Mouse (Mus musculus): ENCODE results near the gene Polr2b.

Gene Polr2b

DNA sequence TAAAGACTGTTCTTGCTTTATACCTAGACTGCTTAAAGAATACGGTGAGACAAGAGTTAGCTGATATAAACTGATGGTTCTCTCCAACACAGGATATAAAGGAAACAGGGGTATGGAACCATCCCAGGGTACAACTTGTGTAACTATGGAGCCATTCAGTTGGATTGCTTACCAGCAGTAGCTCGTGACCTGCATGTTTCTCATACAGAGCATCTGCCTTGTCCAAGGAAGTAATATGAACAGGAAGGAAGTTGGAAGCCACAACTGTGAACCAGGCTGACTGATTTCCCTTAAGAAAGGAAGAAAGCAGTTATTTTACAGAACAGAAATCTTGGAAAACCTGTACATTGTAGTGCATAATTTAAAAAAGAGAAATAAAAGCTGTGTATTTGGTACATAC, 10.5 kb upstream of the Polr2b start:
- DNase-seq = no peak

DNA sequence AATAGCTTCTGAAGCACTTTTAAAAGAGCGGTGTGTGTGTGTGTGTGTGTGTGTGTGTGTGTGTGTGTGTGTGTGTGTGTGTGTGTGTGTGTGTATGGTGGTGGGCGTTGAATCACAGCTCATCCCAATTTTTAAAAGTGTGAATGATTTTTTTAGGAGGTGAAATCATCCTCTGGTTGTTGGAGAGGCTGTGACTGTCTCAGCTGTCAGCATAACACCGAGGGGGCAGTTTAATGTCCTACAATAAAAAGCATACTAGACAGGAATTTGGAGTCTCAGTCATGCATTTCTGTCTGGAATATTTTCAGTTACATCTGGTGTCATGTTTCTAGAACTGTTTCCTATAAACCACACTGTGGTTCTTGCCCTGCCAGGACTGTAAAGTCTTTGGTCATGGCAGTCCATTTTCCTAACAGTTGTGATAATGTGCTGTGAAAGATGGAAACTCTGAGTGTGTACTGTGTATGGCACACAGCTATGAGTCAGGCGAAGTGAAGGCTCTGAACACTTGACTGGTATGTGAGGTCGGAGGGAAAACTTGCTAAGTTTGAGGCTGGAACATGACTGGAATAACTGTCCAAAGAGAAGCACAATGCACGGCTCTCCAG, 8.5 kb upstream of the Polr2b start:
- no peak for DNase-seq

DNA sequence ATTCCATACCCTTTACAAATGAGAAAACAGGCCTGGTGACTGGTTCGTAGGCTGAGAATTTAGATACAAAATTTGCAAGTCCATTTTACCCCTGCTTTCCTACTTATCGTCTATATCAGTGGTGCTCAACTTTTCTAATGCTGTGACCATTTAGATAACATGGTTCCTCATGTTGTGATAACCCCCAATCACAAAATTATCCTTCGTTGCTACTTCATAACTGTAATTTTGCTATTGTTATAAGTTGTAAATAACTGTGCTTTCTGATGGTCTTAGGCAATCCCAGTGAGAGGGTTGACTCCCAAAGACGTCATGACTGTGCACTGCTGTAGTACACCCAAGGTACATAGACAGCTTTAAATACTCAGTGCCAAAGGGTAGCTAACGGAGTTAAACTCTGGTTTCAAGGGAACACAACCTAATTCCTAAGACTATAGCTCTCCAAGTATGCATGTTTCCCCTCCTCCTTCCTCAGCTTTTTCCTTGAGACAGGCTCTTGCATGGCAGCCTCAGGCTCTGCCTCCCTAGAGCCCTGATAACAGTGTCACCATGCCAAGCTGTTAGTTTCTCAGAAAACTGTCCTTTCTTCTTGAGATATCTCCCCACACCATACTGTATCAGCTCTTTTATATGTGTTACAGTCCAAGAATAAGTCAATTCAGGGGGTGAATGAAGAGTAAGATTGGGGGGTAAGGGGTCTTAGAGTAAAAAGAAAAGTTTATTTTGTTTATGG, 2.0 kb upstream of the Polr2b start:
- DNase-seq = no peak

DNA sequence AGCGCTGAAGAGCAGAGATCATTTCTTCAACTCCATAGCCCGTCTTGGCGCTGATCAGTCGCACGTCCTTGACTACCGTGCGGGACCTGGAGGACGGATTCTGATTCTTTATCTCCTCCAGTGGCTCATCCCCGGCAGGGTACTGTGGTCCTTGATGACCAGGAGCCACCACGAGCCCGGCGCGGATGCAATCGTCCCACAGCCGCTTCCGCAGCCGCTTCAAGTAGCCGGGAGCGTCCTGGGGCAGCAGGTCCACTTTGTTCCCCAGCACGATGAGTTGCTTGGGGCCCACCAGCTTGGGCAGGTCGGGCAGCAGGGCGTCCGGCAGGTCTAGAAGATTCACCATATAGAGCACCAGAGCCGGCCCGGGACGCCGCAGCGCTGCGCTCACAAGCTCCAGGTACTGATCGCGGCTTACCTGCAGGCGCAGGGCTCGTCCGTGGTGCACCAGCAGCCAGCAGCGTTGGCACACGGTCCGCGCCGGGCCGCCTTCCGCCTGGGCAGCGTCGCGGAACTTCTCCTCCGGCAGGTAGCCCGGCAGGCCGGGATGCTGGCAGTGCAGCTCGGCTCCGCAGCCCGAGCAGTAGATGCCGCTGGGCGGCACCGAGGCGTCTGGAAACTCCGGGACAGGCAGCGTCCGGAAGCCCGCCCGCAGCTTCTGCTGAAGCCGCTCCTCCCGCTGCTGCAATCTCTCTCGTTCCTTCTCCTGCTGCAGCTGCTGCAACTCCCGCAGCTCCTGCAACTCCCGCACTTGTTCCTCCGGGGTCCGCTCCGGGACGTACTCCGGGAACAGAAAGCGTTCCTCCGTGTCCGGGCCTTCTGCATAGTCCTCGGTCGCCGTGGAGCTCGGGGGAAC, 668 bp upstream of the Polr2b start:
- peak in 1 of 2 experiments; percentile 70 for DNase-seq

DNA sequence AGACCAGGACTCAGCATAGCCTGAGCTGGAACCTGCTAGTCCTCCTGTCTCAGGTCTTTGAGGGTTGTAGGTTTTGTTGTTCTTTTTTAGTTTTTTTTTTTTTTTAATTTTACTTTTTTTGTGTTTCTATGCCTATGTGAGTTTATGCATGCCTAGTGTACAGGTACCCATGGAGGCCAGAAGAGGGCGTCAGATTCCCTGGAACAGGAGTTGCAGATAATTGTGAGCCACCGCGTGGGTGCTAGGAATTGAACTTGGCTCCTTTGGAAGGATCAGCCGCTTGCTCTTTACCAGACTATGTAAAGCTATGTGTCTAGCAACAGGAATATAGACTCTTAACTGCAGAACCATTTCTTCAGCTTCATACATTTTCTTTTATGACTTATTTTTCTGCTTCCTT, 4.3 kb downstream of the Polr2b start:
- DNase-seq = no peak

DNA sequence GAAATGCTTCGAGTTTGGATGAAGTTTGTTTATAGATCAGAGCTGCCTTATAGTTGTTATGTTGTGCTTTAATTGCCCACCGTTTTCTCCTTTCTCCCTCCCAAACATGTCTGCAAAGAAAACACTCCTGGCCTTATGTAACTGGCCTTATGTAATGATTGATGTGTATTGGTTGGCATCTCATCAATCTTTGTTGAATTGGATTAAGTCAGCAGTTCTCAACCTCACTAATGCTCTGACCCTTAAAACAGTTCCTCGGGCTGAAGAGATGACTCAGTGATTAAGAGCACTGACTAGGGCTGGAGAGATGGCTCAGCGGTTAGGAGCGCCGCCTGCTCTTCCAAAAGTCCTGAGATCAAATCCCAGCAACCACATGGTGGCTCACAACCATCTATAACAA, 5.0 kb downstream of the Polr2b start:
- no peak for DNase-seq

DNA sequence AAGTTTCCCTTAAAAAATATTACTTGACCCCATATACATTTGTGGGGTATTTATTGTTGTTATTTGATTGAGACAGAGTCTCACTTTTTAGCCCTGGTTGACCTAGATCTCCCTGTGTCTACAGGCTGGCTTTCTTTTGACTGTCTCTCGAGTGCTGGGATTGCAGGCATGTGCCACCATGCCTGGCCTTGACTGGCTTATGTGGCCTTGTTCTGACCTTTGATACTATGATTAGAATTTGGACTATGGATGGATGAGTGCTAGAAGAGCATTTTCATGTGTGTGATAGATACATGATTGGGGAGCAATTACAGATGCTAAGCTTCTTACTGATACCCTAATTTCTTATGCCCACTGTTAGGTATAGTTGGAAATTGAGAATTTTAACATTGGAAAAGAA, 15.0 kb downstream of the Polr2b start:
- DNase-seq = no peak

DNA sequence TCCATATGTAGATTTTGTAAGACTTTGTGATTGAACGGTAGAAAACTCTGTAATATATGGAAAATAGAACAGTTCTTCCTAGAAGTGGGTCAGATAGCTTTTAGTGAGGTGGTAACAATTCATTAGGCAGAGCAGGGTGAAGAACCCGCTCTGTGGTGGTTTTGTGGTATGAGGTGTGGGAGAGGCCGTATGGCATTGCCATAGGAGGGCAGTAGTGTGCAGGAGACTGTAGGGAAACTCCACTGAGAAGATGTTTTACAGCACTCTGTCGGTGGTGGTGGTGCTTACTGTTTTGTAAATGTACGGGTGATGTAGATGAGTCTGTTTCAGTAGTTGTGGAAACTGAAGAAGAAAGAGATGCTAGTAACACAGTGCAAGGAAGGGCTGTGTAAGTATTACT, 20.2 kb downstream of the Polr2b start:
- no peak for DNase-seq

DNA sequence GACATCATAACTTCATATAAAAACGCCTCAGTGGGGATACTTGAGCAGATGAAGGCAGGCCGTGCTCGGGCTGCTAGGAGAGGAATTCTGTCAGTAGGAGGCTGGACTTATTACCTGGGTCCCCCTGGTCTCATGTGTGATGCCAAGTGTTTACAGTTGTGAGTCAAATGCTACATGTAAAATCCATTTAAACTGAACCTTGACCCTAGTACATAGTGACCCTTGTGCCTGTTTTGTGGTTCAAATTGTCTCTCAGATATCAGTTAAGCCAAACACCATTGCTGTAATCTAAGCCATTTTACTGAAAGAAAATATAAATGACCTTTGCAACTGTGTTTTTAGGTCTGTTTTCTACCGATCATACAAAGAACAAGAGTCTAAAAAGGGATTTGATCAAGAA, 30.1 kb downstream of the Polr2b start:
- DNase-seq = no peak

DNA sequence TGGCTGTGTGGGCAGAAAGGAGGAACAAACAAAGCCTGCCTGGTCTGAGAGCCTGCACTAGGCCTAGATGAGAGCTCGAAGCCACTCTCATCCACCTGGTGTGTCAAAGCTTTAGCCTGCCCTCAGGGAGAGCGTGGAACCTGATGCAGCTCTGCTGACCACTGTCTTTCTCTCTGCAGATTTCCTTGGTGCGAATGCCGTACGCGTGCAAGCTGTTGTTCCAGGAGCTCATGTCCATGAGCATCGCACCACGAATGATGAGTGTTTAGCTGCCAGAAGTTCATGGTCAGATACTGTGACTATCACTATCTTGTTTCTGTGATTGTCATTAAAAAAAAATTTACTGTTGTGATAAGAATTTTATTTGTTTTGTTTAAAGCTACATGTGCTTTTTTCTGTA, 39.0 kb downstream of the Polr2b start:
- no peak for DNase-seq

DNA sequence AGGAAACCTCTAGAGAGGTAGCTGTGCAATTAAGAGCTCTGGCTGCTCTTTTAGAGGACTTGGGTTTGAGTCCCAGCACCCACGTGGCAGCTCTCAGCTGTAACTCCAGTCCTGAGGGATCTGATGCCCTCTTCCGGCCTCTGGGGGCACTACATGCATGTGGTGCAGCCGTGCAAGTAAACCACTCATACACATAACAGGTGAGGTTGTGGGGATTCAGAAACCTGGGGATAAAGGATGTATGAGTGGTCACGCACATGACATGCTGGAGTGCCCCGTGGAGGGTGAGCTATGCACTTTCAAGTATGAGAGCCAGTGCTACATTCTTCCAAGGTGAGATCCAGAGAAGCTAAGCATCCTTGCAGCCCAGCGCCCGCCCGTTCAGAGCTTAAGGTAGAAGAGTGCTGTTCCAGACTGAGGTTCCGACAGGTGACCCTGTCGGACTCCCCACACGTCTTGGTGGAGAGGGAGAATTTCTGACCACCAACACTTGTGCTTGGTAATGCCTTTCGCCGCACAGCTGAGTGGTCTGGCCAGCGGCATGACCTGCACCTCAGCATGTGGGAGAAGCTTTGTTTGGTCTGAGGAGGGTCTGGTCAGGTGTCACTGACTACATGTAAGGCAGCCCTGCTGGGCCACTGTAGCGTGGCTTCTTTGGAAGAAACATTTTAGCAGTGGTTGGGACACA, 40.2 kb downstream of the Polr2b start:
- DNase-seq = no peak

DNA sequence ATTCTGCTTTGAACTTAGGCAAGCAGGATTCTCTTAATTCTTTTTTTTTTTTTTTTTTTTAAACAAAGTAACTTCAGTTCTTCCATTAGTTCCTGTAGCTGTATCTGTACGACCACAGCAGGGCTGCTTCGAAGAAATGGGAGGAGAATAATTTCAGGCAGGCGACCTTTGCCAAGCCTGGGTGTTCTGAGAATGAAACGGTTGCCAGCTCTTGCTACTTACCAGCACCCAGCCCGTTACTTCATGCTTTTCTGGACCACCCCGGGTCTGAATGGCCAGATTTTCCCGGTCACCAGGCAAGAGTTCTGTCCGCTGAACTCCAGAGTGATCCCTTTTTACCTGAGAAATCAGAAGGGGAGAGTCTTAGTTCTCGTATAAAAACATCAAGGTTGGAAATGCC, 41.7 kb downstream of the Polr2b start:
- DNase-seq = no peak

DNA sequence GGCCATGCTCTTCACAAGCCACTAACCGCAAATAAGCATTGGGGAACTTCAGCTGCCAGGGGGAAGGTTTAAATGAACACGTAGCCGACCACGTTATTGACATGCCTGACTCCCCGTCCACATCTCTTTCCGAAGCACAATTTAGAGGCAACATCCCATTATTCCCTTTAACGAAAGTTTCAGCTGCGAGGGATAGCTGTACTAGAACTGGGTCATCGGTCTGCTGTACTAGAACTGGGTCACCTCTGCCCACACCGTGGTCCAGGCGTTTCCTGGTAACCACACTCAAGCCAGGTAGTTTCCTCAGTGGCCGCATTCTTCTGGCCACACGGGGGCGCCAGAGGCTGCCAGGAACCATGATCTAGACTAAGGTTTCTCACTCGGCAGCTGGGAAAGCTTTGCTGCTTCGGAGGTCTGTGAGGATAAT, 44.4 kb downstream of the Polr2b start:
- DNase-seq = peak; percentile 86 to 90

DNA sequence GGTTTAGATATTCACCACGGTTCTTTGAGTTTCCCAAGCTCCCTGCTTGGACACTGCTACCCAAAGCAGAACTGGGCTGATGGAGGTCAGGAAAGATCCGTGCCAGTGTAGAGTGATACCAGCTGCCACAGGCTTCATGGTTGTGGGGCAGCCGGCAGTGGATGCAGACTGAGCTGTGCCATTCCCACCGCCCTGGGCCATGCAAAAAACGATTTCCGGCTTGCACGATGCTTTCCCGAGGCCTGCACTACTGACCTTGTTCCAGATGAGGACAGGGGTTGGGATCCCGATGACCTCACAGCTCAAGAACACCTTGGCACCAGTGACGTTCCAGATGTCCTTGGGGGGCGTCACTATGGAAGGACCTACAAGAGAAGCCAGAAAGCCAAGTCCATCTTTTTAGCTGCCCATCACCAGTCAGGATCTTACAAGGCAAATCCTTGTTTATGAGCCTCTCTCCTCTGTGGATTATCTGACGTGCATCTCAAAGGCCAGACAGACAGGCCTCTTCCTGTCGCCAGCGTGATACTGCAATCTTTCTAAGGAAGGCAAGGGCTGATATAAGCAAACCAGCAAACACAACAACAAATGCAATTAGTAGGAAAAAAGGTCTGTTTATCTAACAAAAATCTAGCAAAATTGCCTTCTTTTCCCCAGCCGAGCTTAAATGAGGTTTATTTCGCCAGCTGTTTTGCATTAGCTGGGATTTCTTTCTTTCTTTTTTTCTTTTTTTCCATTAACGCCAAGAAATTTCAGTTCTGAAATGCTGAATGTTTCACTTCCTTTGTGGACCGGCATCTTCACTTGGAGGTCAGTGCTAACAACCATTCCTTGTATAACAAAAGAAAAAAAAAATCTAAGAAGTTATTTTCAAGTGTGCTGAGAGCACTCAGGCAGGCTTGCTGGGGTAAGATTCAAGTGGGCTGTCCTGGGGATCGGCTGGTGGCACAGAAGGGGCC, 45.6 kb downstream of the Polr2b start:
- no peak for DNase-seq

DNA sequence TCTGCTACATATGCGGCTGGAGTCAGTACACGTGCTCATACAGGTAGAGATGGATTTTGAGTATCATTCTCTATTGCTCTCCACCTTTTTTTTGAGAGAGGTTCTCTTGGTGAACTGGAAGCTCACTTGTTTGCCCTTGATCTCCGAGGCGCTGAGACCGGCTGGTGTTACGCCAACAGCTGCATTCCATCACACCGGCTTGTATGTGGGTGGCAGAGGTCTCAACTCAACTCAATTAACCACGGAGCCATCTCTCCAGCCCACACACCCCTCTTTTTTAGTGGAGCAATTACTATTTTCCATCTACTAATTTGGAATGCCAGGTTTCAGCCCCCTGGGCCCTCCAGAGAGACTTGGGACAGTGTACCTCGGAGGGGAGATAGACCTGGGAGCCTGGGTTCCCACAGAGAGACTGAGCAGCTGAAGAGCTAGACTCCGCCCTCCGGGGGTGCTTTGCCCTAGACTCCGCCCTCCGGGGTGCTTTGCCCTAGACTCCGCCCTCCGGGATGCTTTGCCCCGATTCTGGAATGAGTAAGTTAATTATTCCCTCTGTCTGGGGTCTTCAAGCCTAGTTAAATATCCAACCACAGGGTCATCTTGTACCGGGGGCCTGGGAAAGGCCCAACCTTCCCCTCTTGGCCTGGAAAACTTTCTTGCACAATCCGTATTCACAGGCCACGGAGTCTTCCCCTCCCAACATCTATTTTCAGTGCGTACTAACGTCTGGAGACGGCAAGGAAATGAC, 47.6 kb downstream of the Polr2b start:
- DNase-seq = peak in 1 of 2 experiments; percentile 36

DNA sequence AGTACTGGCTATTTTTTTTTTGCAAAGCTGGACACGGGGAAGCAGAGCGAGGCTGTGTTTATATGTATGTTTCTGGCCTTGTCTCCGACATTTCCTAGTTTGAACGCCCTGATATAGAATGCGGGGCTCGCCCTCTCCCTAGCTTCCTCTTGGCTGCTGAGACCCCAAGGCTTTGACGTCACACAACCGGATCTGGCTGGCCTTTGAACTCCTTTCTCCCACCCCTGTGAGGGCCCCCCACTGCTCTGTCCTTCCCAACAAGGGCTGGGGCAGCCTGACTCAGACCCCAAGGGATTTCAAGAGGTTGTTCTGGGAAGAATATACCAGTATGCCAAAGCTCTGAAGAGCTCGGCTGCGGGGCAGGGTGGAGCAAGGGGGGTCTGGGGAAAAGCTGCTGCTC, 48.4 kb downstream of the Polr2b start:
- DNase-seq = peak in 1 of 2 experiments; percentile 25

DNA sequence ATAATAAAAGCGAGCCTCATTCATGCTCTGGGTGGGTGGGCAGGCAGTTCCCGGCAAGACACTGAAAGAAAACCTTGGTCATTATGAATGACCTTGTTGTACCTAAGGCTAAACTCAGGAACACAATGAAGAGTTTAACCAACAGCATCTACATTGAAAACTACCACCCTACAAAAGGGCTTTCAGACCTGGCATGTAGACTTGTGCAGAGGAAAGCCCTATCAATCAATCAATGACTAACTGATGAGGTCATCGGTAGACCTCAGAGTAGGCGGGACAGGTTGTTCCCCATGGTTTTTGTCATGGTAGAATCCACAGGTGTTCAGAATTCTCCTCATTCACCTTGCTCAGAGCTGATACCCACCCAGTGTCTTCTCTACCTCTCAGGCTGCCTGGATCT, 50.0 kb downstream of the Polr2b start:
- DNase-seq = no peak

DNA sequence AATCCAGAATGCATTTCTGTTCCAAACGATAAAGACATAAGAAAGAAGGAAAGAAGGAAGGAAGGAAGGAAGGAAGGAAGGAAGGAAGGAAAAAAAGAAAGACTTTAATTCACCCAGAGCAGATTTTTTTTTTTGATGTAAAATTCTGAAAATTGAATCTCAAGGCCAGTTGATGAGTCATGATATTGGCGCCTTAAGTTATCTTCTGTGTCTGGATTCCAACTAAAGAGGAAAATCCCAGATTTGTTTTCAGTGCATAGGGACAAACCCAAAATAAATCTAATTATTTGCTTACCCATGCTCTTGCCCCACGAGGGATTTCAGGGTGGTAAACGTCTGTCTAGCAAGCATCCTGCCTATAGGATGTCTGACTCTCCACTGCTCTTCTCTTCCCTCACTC, 51.1 kb downstream of the Polr2b start:
- DNase-seq = no peak

DNA sequence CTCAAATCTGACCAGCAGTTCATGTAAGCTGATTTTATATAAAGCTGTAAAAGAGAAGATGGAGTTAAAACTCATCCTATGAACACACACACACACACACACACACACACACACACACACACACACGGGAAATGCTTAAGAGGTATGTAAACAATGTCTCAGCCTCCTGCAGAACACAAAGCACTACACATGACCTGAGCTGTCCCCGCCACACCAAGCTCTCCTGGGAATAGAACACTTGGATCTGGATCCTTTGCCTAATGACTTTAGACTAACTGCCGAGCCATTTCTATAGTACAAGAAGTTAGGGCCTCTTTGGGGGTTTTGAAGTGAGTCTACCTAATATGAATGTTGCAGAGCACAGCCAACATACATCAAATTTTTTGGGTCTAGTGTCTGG, 52.2 kb downstream of the Polr2b start:
- no peak for DNase-seq

DNA sequence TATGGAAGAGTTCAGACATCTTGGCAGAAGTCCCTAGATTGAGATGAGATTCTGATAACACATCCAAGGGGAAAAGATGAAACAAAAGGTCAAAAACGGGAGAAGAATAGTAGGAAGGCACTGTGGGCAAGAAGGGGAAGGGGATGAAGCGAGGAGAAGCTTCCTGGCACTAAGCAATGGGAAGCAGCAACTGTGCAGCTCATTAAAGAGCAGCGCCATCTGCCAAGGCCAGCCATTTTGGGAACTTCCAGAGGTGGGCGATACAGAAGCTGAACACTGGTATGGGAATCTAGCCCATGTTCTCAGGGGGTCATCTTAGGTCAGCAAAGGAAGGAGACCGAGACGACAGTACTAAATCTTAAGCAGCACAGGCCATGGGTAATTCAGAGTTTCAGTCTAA, 53.7 kb downstream of the Polr2b start:
- no peak for DNase-seq

DNA sequence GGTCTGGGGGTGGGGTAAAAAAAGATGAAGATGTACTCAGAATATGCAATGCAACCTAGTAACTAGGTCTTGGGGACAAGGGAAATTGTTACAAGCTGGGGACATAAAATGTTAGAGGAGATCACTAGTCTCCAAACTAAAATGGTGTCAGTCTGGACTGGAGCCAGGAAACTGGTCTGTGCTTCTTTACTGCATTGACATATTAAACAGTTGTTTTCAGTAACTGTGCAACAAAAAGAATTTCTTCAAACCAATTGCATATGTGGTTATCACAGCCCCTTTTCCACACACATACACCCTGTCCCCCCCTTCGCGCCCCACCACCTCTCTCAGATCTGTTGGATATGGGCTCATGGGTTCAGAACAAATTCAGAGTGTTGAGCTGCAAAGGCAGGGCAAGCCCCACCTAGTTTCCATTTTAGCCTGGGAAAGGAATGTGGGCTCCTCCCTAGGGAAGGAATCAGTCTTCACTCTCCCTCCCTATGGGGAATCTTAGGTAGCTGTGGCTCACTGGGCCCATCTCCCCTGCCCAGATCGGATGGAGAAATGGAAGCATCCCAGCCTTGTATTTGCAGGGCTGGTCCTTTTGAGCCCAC, 54.6 kb downstream of the Polr2b start:
- DNase-seq = no peak
